Mouse (Mus musculus) ES-Bruce4 (cell line): ENCODE results near the gene Pam. TPM values are rescaled to one million over a fixed set of nuclear protein-coding genes. Genes with fewer than 3 reads are reported as not detected.

ENCODE experiments used
- H3K27ac ChIP-seq: 2 replicates; pipeline ENCODE4 v1.5.1; 2012; ENCODE audit warnings: low read length, inconsistent platforms; ENCODE audit not compliant: insufficient read depth
- H3K27me3 ChIP-seq: 2 replicates; pipeline ENCODE4 v1.6.1; 2012; ENCODE audit warnings: mild to moderate bottlenecking, low read length, inconsistent platforms; ENCODE audit not compliant: control insufficient read depth, poor library complexity, insufficient read depth, severe bottlenecking
- H3K36me3 ChIP-seq: 2 replicates; pipeline ENCODE4 v1.6.1; 2012; ENCODE audit warnings: inconsistent platforms, mild to moderate bottlenecking, low read length, moderate library complexity; ENCODE audit not compliant: control insufficient read depth, poor library complexity, insufficient read depth, severe bottlenecking
- H3K4me1 ChIP-seq: one replicate; pipeline ENCODE4 v1.8.1; 2011; ENCODE audit warnings: low read length; ENCODE audit not compliant: control insufficient read depth, insufficient read depth
- H3K4me3 ChIP-seq: 2 replicates; pipeline ENCODE4 v1.5.1; 2011; ENCODE audit warnings: low read depth, mild to moderate bottlenecking, low read length
- H3K9ac ChIP-seq: 2 replicates; pipeline ENCODE4 v1.6.1; 2012; ENCODE audit warnings: low read depth, mild to moderate bottlenecking, inconsistent platforms; ENCODE audit not compliant: poor library complexity, severe bottlenecking
- H3K9me3 ChIP-seq: replicated peaks from 2 replicates; pipeline ENCODE4 v1.6.1; 2012; ENCODE audit warnings: mild to moderate bottlenecking, low read length, inconsistent platforms; ENCODE audit not compliant: control insufficient read depth, poor library complexity, insufficient read depth, severe bottlenecking
- CTCF ChIP-seq: IDR thresholded peaks from one replicate; pipeline ENCODE4 v1.8.1; 2011; ENCODE audit warnings: low read depth, low read length
- EP300 ChIP-seq: IDR thresholded peaks from 2 replicates; pipeline ENCODE4 v1.6.1; 2011; ENCODE audit warnings: low read depth, low read length; ENCODE audit not compliant: insufficient read depth
- POLR2A ChIP-seq: IDR thresholded peaks from one replicate; pipeline ENCODE4 v1.8.1; 2011; ENCODE audit warnings: low read length; ENCODE audit not compliant: insufficient read depth
- polyA plus RNA-seq: library from polyadenylated mRNA; stranded (reverse); fragments of >200 nt; gene quantifications from 2 replicates; pipeline ENCODE4 v1.2.4, GENCODE M21; 2011; ENCODE audit warnings: low read depth; ENCODE audit not compliant: missing spikeins, insufficient read depth, insufficient read length

The Pam gene
- polyA plus RNA-seq: 16.0 and 17.8 TPM in 2 replicates

- no peaks in the 10 kb centered on the region for H3K4me1 ChIP-seq
- H3K4me3 ChIP-seq: peak within 1 kb of the TSS; percentile 85
- 0 out of 2 replicates have a peak, but pooled peaks cover 1% of the 10 kb centered on the region for H3K27me3 ChIP-seq
- H3K27ac ChIP-seq: no peak within 1 kb of the TSS
- H3K9ac ChIP-seq: peak within 1 kb of the TSS; percentile 63
- no peaks in the 10 kb centered on the region for H3K36me3 ChIP-seq
- H3K9me3 ChIP-seq: no peaks in the 10 kb centered on the region
- TF ChIP-seq CTCF (no peak), POLR2A (no peak), EP300 (no peak)
Observed at GRCm38 (mm10) chr1:98095246-98095990, at the start of gene Pam. Gene Pam, minus strand, starts transcription at chr1:98095646.

GRCm38 (mm10) chr1:98144845-98145244 lies 49.4 kb upstream of the Pam start:
- Histone ChIP-seq H3K4me1 (no peaks in the 10 kb centered on the region), H3K27me3 (no peaks in the 10 kb centered on the region), H3K27ac (no peak overlapping the region), H3K4me3 (no peak overlapping the region), H3K9ac (no peak overlapping the region), H3K9me3 (no peaks in the 10 kb centered on the region), H3K36me3 (no peaks in the 10 kb centered on the region)
- TF ChIP-seq EP300: no peak
- TF ChIP-seq CTCF: no peak
- no peak for TF ChIP-seq POLR2A

- Histone ChIP-seq H3K27ac (no peak overlapping the region), H3K27me3 (no peaks in the 10 kb centered on the region), H3K9ac (no peak overlapping the region), H3K4me3 (no peak overlapping the region), H3K4me1 (no peaks in the 10 kb centered on the region), H3K36me3 (no peaks in the 10 kb centered on the region), H3K9me3 (no peaks in the 10 kb centered on the region; the same call in 1 of the 2 replicates)
- TF ChIP-seq CTCF (no peak), POLR2A (no peak), EP300 (no peak)
Observed at GRCm38 (mm10) chr1:98131244-98131643, 35.8 kb upstream of the Pam start.

- Histone ChIP-seq H3K9ac (no peak overlapping the region), H3K27me3 (no peaks in the 10 kb centered on the region), H3K9me3 (no peaks in the 10 kb centered on the region; the same call in 1 of the 2 replicates), H3K27ac (no peak overlapping the region), H3K36me3 (no peaks in the 10 kb centered on the region), H3K4me3 (no peak overlapping the region), H3K4me1 (no peaks in the 10 kb centered on the region)
- no peak for TF ChIP-seq CTCF
- no peak for TF ChIP-seq POLR2A
- TF ChIP-seq EP300: no peak
Observed at GRCm38 (mm10) chr1:98129561-98130347, 34.3 kb upstream of the Pam start.

GRCm38 (mm10) chr1:98129111-98129510 lies 33.7 kb upstream of the Pam start:
- no peak overlapping the region for H3K27ac ChIP-seq
- no peaks in the 10 kb centered on the region for H3K4me1 ChIP-seq
- H3K9ac ChIP-seq: no peak overlapping the region
- H3K36me3 ChIP-seq: no peaks in the 10 kb centered on the region
- H3K27me3 ChIP-seq: no peaks in the 10 kb centered on the region
- TF ChIP-seq POLR2A: no peak
- TF ChIP-seq CTCF: no peak
- TF ChIP-seq EP300: no peak
- H3K9me3 ChIP-seq: no peaks in the 10 kb centered on the region; the same call in 1 of the 2 replicates
- H3K4me3 ChIP-seq: no peak overlapping the region
